Mouse (Mus musculus) spleen, embryonic (tissue): ENCODE data around the gene Fbxw8.

Source experiments
- CTCF ChIA-PET: fragments of 350-600 bp; sonication (Branson Sonifier 250); formaldehyde crosslinking; loops from one replicate; lab custom pipeline; 2022; lab: Charles Lee

Gene Fbxw8

GRCm38 (mm10) chr5:118154839-118155564, at the start of gene Fbxw8:
Fbxw8 (minus strand) TSS chr5:118155464.
- CTCF ChIA-PET = interaction anchor here (0.5 kb wide), 1 partner anchor 702 kb away, joined by 4 read pairs; no protein-coding TSS in a partner anchor

- CTCF ChIA-PET = no interaction called here
Measured at GRCm38 (mm10) chr5:118204675-118205440, 49.6 kb upstream of the Fbxw8 start.

- CTCF ChIA-PET = no interaction called here
Measured at GRCm38 (mm10) chr5:118199670-118200069, 44.4 kb upstream of the Fbxw8 start.

GRCm38 (mm10) chr5:118197421-118197820, 42.2 kb upstream of the Fbxw8 start:
- CTCF ChIA-PET = no interaction called here

GRCm38 (mm10) chr5:118192221-118192620, 37.0 kb upstream of the Fbxw8 start:
- CTCF ChIA-PET = no interaction called here

GRCm38 (mm10) chr5:118190491-118190890, 35.2 kb upstream of the Fbxw8 start:
- CTCF ChIA-PET = no interaction called here

- CTCF ChIA-PET = no interaction called here
Measured at GRCm38 (mm10) chr5:118188356-118188755, 33.1 kb upstream of the Fbxw8 start.

GRCm38 (mm10) chr5:118186903-118187633, 31.8 kb upstream of the Fbxw8 start:
- CTCF ChIA-PET = no interaction called here

- CTCF ChIA-PET = interaction anchor here (0.6 kb wide), 1 partner anchor 244 kb away, joined by 5 read pairs; no protein-coding TSS in a partner anchor
Measured at GRCm38 (mm10) chr5:118177640-118178039, 22.4 kb upstream of the Fbxw8 start.

- CTCF ChIA-PET = interaction anchor here (0.6 kb wide), 1 partner anchor 57 kb away, joined by 4 read pairs; no protein-coding TSS in a partner anchor
Measured at GRCm38 (mm10) chr5:118175137-118175536, 19.9 kb upstream of the Fbxw8 start.

- CTCF ChIA-PET = no interaction called here
Measured at GRCm38 (mm10) chr5:118174310-118175009, 19.2 kb upstream of the Fbxw8 start.

GRCm38 (mm10) chr5:118172078-118172723, 16.9 kb upstream of the Fbxw8 start:
- CTCF ChIA-PET = interaction anchor here (0.7 kb wide), 1 partner anchor 105 kb away, joined by 3 read pairs; no protein-coding TSS in a partner anchor

- CTCF ChIA-PET = interaction anchor here (0.7 kb wide), 1 partner anchor 104 kb away, joined by 3 read pairs; no protein-coding TSS in a partner anchor
Measured at GRCm38 (mm10) chr5:118171665-118172064, 16.4 kb upstream of the Fbxw8 start.

GRCm38 (mm10) chr5:118170888-118171529, 15.7 kb upstream of the Fbxw8 start:
- CTCF ChIA-PET = interaction anchor here (0.6 kb wide), 1 partner anchor 62 kb away, joined by 7 read pairs; no protein-coding TSS in a partner anchor

GRCm38 (mm10) chr5:118169222-118170221, 14.3 kb upstream of the Fbxw8 start:
- CTCF ChIA-PET = no interaction called here

GRCm38 (mm10) chr5:118167561-118167995, 12.3 kb upstream of the Fbxw8 start:
- CTCF ChIA-PET = no interaction called here

- CTCF ChIA-PET = interaction anchor here (0.6 kb wide), 1 partner anchor 187 kb away, joined by 8 read pairs; no protein-coding TSS in a partner anchor
Measured at GRCm38 (mm10) chr5:118165462-118165861, 10.2 kb upstream of the Fbxw8 start.

- CTCF ChIA-PET = no interaction called here
Measured at GRCm38 (mm10) chr5:118164581-118164980, 9.3 kb upstream of the Fbxw8 start, which contains the start of gene Hrk. Hrk (plus strand) TSS chr5:118164648.
